Mouse (Mus musculus) cerebellum, postnatal 10 days (tissue): ENCODE data around the gene Smoc1.

Experiments used
- DNase-seq, 2 experiments: peaks; one replicate each; pipeline ENCODE4 v3.0.0; 2021; ENCODE audit warnings: mixed read lengths in 2 of 2

Gene Smoc1

DNA sequence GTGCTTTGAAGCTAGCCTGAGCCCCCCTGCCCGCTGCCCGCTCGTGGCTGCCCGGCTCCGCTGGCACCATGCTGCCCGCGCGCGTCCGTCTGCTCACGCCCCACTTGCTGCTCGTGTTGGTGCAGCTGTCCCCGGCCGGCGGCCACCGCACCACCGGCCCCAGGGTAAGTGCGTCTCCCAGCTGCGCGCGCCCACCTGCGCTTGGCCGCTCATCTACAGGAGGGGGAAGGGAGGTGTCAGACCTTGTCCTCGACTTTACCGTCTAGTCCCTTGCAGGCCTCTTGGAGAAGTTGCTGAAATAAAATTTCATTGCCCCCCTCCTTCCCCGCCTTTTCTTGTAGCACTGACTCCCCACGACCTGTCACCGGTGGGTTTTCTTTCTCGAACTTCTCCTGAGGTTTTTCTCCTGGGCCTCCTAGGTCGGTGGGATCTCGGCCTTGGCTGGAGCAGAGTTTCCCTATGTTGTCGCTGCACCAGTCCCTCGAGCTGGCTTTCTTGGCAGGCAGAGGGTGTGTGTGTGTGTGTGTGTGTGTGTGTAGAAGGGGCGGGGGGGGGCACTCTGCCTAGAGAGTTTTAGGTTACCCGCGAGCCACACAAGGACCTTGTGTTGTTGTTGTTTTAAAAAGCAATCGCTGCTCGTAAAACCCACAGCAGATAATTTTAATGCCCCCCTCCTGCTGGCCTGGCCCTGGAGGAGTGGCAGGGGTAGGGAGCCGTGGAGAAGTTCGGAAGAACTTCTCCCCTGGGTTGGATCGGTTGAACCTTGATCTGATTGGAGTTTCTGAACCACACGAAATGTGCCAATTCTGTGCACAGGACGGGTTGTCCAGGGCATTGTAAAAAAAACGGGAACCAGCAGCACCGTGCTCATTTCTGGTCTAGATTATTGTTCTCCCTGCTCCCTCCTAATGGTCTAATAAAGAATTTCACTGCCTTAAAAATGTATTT lies 661 bp downstream of the Smoc1 start:
- peak; percentile 67 to 71 for DNase-seq

- peak; percentile 18 to 34 for DNase-seq
These were observed 1.8 kb downstream of the Smoc1 start for GRCm38 (mm10) chr12:81028291-81028920.

GRCm38 (mm10) chr12:81029731-81030130 lies 3.1 kb downstream of the Smoc1 start:
- no peak for DNase-seq

- DNase-seq, result no peak
These were observed 5.0 kb downstream of the Smoc1 start for GRCm38 (mm10) chr12:81031579-81031978.

- DNase-seq, result peak; percentile 11 to 24
These were observed 6.9 kb downstream of the Smoc1 start for GRCm38 (mm10) chr12:81033389-81034041.

GRCm38 (mm10) chr12:81034042-81034417 lies 7.4 kb downstream of the Smoc1 start:
- DNase-seq, result no peak

DNA sequence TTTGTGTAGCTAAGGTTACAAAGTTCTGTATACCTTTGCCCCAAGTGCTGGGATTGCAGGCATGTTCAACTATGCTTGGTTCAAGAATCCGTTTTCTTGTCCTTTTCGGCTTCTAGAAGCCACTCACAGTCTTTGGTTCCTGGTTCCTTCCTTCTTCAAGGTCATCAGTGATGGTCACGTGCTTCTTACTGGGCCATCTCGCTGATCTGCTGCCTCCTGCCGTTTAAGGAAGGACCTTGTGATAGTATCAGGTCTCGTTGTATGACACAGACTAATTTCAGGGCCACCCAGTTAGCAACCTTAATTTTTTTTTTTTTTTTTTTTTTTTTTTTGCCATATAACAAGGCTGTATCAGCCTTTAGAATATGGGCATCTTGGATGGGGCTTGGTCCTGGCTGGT lies 9.2 kb downstream of the Smoc1 start:
- no peak for DNase-seq

GRCm38 (mm10) chr12:81043616-81044015 lies 17.0 kb downstream of the Smoc1 start:
- DNase-seq, result no peak

DNA sequence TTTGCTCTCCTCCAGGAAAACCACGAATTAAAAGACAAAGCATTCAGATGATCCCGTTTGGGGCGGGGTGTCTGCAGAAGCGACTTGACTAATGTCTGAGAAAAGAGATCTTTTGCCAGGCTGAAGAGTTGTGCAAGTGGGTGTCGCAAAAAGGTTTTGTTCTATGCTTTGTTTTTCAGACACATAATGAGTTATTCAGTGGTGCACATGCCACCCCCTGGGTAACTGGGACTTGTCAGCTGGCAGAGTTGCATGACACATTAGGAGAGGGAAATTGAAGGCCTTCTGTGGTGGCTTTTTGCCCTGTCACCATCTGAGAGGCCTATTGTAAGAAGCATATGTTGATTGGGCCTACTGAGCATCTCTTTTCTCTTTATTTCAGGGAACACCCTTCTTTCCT lies 20.3 kb downstream of the Smoc1 start:
- DNase-seq, result peak; percentile 36 to 60

GRCm38 (mm10) chr12:81049661-81050060 lies 23.1 kb downstream of the Smoc1 start:
- no peak for DNase-seq

DNA sequence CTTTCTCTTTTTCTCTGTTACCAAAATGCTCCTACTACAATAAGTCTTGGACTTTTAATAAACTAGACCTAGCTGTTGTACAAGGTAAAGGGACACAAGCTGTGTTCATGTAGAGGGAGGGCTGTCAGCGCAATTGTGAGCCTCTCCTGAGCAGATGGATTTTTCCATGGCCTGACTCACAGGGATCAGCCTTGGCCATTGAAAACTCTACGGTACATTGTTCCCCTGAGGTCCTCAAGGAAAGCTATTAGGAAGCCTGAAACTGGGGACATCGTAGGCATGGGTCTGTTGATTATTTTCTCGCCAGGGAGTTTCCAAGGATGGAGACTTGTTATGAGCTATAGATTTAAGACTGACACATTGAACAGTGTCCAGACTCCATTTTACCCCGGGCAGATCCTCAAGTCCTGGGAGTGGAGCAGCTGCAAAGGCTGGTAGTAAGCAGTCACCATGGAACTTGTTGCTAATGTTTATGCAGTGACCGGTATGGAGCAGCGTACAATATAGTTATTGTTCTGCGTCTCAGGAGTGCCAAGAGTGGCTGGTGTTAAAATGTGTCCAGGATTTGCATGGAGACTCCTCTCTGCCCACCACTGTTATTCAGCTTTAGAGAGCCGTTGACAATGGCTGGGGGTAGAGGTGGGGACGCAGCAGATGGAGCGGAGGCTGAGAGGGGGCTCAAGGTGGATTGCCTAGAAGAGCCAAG lies 28.5 kb downstream of the Smoc1 start:
- no peak for DNase-seq

GRCm38 (mm10) chr12:81055811-81056210 lies 29.2 kb downstream of the Smoc1 start:
- no peak for DNase-seq

GRCm38 (mm10) chr12:81057619-81058018 lies 31.0 kb downstream of the Smoc1 start:
- no peak for DNase-seq

- DNase-seq, result peak; percentile 18 to 50
These were observed 32.0 kb downstream of the Smoc1 start for GRCm38 (mm10) chr12:81058561-81058960.

DNA sequence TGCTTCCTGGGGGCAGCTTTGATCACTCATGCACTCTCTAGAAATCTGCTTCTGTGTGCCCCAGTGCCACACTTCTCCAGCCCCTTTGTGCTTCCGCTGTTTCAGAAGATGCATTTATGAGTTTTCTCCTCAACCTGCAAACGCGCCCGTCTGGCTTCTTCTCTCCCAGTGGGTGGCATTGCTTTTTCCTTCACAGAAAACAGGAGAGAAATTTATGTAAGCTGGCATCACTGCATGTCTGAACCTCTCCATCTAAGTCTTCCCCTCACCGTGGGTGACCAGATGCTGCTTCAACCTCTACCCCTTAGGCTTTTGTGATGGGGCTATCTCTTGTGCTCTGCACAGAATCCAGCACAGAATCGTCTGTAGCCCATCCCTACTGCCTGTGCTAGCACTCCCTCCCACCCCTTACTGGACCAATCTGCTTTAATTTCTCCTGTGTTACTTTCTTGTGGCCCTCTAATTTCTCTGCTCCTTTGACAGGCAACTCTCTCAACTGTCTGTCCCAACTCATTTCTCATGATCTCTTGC lies 35.3 kb downstream of the Smoc1 start:
- DNase-seq, result no peak

GRCm38 (mm10) chr12:81063336-81063955 lies 36.8 kb downstream of the Smoc1 start:
- DNase-seq, result no peak

DNA sequence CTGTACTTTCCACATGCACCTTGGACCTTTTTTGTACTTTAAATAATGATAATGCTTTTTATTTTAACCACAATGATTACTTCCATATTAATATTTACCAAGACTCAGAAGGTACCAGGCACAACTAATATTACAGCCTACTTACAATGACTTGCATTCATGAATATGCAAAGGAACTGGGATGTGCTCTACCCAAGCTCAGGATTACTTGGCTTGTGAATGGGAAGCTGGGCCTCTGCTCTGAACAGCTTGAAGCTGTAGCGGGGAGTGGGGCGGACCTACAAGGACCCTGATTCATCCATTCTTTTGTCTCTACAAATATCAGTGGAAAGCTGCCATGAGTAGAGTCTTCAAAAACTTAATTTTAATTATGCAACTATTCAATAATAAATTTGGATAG lies 47.5 kb downstream of the Smoc1 start:
- DNase-seq, result no peak

DNA sequence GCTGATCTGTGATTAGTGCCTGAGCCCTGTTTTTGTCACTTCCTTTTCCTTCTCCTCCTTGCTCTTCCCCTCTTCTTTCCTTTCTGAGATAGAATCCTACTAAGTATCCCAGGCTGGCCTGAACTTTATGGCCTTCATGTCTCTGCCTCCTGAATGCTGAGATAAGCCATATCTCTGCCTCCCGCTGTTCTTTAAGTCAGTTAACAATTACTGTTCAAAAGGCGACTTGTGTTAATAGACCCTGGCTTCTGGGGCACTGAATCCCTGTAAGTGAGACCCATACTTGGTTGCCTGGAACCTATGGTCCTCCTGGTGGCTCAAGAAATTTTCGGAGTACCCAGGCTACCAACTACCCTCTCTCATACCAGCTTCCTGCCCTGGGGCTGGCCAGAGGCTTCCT lies 48.3 kb downstream of the Smoc1 start:
- DNase-seq, result no peak

DNA sequence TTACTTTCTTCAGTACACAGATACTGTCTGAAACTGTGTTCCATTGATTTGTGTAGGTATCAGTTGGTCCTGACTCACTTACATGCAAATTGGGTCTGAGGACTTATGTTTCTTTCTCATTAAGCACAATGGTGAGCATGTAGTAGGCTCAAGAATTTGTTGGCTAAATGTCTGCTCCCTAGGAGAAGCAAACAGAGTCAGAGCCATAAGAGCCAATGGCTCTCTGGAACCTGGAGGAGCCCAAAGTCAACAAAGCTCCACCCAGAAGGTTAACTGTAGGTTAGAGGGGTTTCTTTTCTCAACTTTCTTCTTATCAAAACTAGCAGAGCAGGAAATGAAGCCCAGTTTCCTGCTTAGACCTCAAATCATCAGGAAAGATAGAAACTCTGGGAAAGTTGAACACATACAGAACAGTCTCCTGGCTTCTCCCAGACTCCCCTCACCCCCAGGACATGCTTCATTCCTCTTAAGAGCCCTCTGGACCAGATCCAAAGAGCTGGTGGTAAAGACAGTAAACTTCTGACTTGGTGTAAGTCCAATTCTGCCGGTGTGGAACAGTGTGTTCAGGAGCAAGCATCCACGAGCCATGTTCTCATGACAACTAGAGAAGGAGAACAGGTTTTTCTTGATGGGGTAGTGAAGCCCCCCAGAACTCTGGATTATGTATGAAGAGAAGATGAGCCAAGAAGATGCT lies 51.5 kb downstream of the Smoc1 start:
- no peak for DNase-seq

DNA sequence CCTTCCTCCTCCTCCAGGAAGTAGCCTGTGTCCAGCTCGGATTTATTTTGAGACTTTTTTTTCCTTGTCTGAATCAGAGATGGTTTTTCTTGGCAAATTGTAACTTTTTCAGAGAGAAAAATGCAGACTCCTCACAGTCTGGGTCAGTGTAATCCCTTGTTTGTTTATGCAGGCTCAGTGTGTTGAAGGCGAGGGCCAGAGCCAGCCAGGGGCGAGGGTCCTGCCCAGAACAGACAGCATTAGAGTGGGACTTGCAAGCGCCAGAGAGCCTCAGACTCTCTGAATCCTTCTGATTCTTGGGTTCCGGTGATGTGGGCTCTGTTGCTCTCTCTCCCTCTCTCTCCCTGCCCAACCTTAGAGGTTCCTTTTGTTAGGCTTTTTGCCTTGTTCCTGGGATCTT lies 53.7 kb downstream of the Smoc1 start:
- DNase-seq, result no peak

DNA sequence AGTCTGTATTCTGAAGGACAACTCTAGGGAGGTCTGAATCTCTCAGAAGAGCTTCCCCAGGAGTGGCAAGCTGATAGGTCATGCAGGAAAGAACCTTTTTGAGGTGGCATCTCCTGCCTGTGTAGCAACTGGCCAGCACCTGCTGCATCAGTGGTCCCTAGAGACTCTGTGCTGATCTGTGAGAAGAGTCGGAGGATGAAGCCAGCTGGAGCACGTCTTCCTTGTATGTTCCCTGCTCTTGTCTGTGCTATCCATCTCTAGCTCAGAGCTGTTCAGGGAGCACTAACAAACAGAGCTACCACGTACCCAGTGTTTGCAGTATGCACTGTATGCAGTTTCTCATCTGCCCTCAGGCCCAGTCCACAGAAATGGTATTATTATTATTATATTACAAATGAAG lies 54.4 kb downstream of the Smoc1 start:
- no peak for DNase-seq

DNA sequence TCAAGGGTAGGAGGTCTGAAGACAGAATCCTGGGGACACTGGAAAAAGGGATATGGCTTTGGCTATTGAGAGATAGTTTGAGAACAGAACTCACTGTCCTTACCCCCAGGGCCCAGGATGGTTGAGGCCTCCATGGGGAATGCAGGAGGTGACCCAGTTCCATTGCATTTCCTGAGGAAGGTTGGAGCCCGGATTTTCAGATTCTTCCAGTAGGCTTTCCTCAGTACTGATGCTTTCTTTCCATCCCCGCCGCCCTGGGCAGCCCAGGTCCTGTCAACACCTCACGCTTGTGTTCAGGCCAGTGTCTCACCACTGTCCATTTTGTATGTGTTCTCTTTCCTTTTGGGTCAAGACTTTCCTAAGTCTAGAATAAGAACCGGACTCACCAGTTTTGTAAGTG lies 56.5 kb downstream of the Smoc1 start:
- DNase-seq, result no peak
